Mouse (Mus musculus) liver, embryonic 15.5 days (tissue): Measurements from ENCODE around the gene Pacsin2. TPM values are rescaled to one million over a fixed set of nuclear protein-coding genes. Genes with fewer than 3 reads are reported as not detected.
"Not testable (repeated sequence)": the region's sequence is repeated elsewhere in the genome, so short reads cannot be mapped to it uniquely, and the experiment has no call there.

Source experiments
- ATAC-seq: fragments of 200-750 bp; cut with Nextera tagmentation; 2 replicates; pipeline ENCODE4 v1.8.0; 2017; ENCODE audit warnings: moderate number of reproducible peaks, mild to moderate bottlenecking, moderate library complexity; ENCODE audit not compliant: insufficient read depth
- H3K27ac ChIP-seq: fragments of 300-500 bp; sonication (generic); replicated peaks from 2 replicates; pipeline ENCODE4 v1.5.1; 2015; ENCODE audit warnings: mild to moderate bottlenecking, inconsistent platforms
- H3K27me3 ChIP-seq: fragments of 300-500 bp; sonication (generic); 2 replicates; pipeline ENCODE4 v1.6.1; 2015; ENCODE audit warnings: mild to moderate bottlenecking, inconsistent platforms
- H3K36me3 ChIP-seq: fragments of 300-500 bp; sonication (generic); replicated peaks from 2 replicates; pipeline ENCODE4 v1.6.1; 2015; ENCODE audit warnings: moderate library complexity, mild to moderate bottlenecking, inconsistent platforms
- H3K4me1 ChIP-seq: fragments of 300-500 bp; sonication (generic); replicated peaks from 2 replicates; pipeline ENCODE4 v1.6.1; 2015; ENCODE audit warnings: inconsistent platforms
- H3K4me2 ChIP-seq: fragments of 300-500 bp; sonication (generic); 2 replicates; pipeline ENCODE4 v1.6.1; 2015; ENCODE audit warnings: moderate library complexity, mild to moderate bottlenecking, inconsistent platforms
- H3K4me3 ChIP-seq: fragments of 300-500 bp; sonication (generic); replicated peaks from 2 replicates; pipeline ENCODE4 v1.5.1; 2015; ENCODE audit warnings: mild to moderate bottlenecking, inconsistent platforms
- H3K9ac ChIP-seq: fragments of 300-500 bp; sonication (generic); 2 replicates; pipeline ENCODE4 v1.6.1; 2015; ENCODE audit warnings: moderate library complexity, mild to moderate bottlenecking, inconsistent platforms
- H3K9me3 ChIP-seq: fragments of 300-500 bp; sonication (generic); replicated peaks from 2 replicates; pipeline ENCODE4 v1.6.1; 2016; ENCODE audit warnings: inconsistent platforms
- WGBS: fragments of 180-500 bp; shearing (Covaris S2); methylation state at CpG from one replicate; pipeline ENCODE4 v1.1.7; 2015; ENCODE audit warnings: mixed read lengths; ENCODE audit not compliant: insufficient replicate concordance; 5-methylcytosine and 5-hydroxymethylcytosine counted together
- polyA plus RNA-seq: library from polyadenylated mRNA; unstranded; fragments of >200 nt; fragmentation: Nextera tagmentation; extraction: Ambion mirVana; gene quantifications from 2 replicates; pipeline ENCODE4 v1.2.1, GENCODE M21; 2015

The Pacsin2 gene
- polyA plus RNA-seq, 1 experiment from 2014 or later = 46.7 TPM

DNA sequence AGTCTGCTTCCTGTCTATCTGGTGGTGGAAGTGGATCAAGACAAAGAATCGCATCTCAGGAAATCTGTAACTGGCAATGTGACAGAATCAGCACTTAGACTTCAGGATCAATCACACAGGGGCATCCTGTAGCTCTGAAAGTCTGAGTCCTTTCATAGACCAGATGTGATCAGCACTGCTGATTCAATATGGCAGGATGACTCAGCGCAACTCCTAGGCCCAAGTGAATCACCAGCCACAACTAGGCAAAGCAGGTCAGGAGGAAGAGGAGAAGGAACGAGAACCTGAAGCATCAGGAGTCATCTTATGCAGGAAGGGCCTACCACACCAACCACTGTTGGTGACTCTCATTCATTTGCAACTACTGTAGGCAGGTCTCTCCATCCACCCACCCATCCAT lies 60.4 kb downstream of the Pacsin2 start:
- Histone ChIP-seq H3K4me3 (no peak overlapping the region), H3K9me3 (no peaks in the 10 kb centered on the region), H3K9ac (no peak overlapping the region), H3K27ac (peak overlapping the region; percentile 6), H3K4me2 (no peak overlapping the region), H3K27me3 (no peaks in the 10 kb centered on the region), H3K4me1 (peaks cover 35% of the 10 kb centered on the region), H3K36me3 (peaks cover 48% of the 10 kb centered on the region)
- ATAC-seq = peak; percentile 47; the same call in 1 of the 2 replicates
- 71% methylated on average over 3 of the region's 3 CpGs for WGBS

DNA sequence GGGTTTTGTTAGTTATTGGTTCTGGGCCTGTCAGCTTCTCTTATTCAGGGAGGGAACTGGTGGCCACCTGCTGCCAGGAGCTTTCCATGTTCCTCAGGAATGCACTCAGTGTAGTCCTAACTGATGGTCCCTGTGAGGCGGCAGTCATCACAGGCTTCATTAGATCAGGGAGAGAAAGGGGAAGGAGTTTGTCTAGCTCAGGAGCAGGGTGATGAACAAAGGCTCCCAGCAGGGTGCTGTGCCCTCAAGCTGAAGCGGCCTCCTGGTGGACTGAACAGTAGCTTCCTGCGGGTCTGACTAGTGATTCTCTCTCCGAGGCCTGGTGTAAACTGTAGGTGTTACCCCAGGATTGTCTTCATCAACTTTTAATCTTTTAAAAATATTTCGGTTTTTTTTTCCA lies 61.4 kb downstream of the Pacsin2 start:
- Histone ChIP-seq H3K9me3 (no peaks in the 10 kb centered on the region), H3K4me3 (no peak overlapping the region), H3K27me3 (no peaks in the 10 kb centered on the region), H3K4me2 (no peak overlapping the region), H3K36me3 (peaks cover 50% of the 10 kb centered on the region), H3K4me1 (peaks cover 28% of the 10 kb centered on the region), H3K9ac (no peak overlapping the region), H3K27ac (no peak overlapping the region; the same call in 1 of the 2 replicates)
- ATAC-seq = no peak
- WGBS = 75% methylated on average over 5 of the region's 5 CpGs

DNA sequence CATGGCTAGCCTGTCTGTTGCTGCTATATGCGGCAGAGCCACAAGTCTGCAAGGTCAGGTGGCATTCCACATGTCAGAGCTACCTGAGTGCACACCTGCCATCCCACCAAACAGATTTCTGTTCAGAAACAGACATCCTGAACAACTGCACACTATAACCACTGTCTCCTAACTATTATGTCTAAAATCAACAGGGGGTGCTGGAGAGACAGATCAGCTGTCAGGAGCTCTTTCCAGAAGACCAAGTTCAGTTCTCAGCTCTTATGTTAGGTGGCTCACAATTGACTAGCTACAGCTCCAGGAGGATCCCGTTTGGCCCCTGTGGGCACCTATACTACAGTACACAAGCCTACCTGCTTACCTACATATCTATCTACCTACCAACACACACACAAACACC lies 71.7 kb downstream of the Pacsin2 start:
- H3K9ac ChIP-seq = no peak overlapping the region
- no peak overlapping the region for H3K4me3 ChIP-seq
- 80% methylated on average over 2 of the region's 2 CpGs for WGBS
- ATAC-seq = no peak
- H3K27me3 ChIP-seq = no peaks in the 10 kb centered on the region
- no peak overlapping the region for H3K27ac ChIP-seq
- H3K36me3 ChIP-seq = peaks cover 93% of the 10 kb centered on the region
- no peaks in the 10 kb centered on the region for H3K9me3 ChIP-seq
- no peak overlapping the region for H3K4me2 ChIP-seq
- H3K4me1 ChIP-seq = no peaks in the 10 kb centered on the region

DNA sequence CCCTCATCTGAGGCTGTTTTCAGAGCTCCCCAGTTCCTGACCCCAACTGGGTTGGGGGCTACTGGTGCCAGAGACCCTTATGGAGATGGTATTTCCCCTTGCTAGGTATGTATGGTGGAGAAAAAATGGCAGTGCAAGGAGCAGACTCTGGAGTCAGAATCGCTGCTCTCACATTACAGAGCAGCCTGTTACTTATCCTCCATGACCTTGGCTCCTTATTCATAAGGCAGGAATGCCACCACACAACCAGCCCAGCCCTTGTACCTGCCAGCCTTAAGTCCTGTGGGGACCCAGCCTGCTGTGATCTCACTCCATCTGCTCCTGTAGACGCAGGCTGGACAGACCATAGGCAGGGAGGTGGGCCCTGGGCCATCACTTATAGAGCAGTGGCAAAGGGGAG lies 76.5 kb downstream of the Pacsin2 start:
- Histone ChIP-seq H3K9ac (no peak overlapping the region), H3K27ac (no peak overlapping the region), H3K9me3 (no peaks in the 10 kb centered on the region), H3K4me1 (no peaks in the 10 kb centered on the region), H3K4me2 (no peak overlapping the region), H3K36me3 (peaks cover 99% of the 10 kb centered on the region), H3K4me3 (no peak overlapping the region), H3K27me3 (no peaks in the 10 kb centered on the region)
- WGBS = 94% methylated on average over 2 of the region's 2 CpGs
- ATAC-seq = no peak

DNA sequence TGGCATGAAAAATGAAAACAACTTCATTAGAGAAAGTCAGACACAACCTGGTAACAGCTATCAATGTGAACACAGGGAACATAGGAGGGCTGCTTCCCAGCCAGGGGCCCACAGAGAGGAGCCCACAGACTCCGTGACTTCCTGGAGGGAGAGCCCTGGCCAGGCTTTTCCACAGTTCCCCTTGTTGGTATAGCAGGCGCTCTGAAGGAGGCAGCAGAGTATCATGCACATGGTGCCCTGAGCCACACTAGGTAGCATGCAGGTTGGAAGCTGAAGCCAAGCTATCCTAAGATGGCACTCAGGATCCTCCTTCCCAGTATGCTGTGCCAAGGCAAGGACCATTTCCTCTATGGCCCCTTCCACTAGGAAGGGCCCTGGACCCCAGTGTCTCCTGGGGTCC lies 80.8 kb downstream of the Pacsin2 start:
- Histone ChIP-seq H3K9ac (no peak overlapping the region), H3K27me3 (no peaks in the 10 kb centered on the region), H3K27ac (no peak overlapping the region), H3K4me3 (no peak overlapping the region), H3K9me3 (no peaks in the 10 kb centered on the region), H3K36me3 (peaks cover 100% of the 10 kb centered on the region), H3K4me1 (peaks cover 8% of the 10 kb centered on the region), H3K4me2 (no peak overlapping the region)
- ATAC-seq = no peak
- WGBS = 82% methylated on average over 2 of the region's 2 CpGs

DNA sequence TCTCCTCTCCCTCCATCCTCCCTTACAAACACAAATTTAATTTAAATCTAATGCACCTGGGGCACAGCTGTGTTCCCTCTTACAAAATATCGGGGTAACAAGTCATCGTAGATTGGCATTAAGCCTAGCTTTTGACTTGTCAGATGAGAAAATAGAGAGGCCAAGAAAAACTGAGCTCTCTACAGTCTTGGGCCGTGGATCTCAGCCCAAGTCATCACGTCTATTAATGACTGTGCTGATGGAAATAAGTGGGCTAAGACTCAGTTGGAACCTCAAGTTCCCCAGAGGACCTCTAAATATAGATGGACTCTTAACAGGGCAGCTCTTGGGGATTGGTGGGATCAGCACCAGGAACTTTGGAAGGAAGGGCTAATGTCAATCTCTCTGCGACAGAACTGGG lies 81.3 kb downstream of the Pacsin2 start:
- Histone ChIP-seq H3K4me3 (no peak overlapping the region), H3K4me1 (peaks cover 13% of the 10 kb centered on the region), H3K36me3 (peaks cover 100% of the 10 kb centered on the region), H3K9ac (no peak overlapping the region), H3K4me2 (no peak overlapping the region), H3K27me3 (no peaks in the 10 kb centered on the region), H3K9me3 (no peaks in the 10 kb centered on the region), H3K27ac (no peak overlapping the region)
- no peak for ATAC-seq
- 89% methylated on average over 5 of the region's 5 CpGs for WGBS

DNA sequence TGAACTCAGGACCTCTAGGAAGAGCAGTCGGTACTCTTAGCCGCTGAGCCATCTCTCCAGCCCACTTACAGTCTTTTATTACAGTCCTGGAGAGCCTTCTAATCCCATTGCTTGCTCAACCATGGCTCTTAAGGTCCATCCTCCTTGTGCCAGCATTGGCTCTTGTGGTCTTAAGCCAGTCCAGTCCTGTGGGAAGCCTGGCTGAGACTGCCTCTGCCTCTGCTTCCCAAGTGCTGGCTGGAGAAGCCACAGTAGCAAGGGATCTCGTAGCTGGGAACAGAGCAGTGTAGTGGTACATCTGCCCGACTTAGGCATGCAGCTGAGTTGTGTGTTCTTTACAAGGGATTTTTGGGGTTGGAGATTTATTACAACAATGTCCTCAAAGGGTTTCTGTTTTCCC lies 81.9 kb downstream of the Pacsin2 start:
- Histone ChIP-seq H3K4me1 (peaks cover 20% of the 10 kb centered on the region), H3K27ac (no peak overlapping the region), H3K4me3 (no peak overlapping the region), H3K27me3 (no peaks in the 10 kb centered on the region), H3K9me3 (no peaks in the 10 kb centered on the region), H3K4me2 (no peak overlapping the region), H3K9ac (no peak overlapping the region), H3K36me3 (peaks cover 100% of the 10 kb centered on the region)
- 91% methylated on average over 4 of the region's 4 CpGs for WGBS
- no peak for ATAC-seq

DNA sequence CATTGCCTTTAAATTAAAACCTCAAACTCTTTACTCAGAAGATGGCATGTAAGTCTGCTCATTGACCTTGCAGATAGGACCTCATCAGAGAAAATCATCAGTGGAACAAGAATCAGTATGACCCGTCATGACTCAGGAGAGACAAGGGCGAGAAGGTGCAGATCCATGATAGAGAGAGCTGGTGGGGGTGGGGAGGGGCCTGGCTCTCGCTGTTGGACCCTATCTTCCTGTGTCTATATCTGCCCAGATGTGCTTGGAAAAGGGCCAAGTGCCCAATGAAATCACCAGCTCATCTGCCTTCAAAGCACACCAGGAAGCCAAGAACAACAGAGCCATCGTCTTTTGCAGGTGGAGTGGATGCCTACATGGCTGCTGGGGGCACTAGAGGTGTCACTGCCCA lies 87.3 kb downstream of the Pacsin2 start:
- H3K27ac ChIP-seq = peak overlapping the region; percentile 82
- H3K36me3 ChIP-seq = peaks cover 84% of the 10 kb centered on the region
- H3K9ac ChIP-seq = no peak overlapping the region
- peak; percentile 73 for ATAC-seq
- H3K4me3 ChIP-seq = no peak overlapping the region
- no peaks in the 10 kb centered on the region for H3K27me3 ChIP-seq
- H3K4me2 ChIP-seq = peak overlapping the region; percentile 13; the same call in 1 of the 2 replicates
- H3K9me3 ChIP-seq = no peaks in the 10 kb centered on the region
- peaks cover 64% of the 10 kb centered on the region for H3K4me1 ChIP-seq
- 15% methylated on average over 4 of the region's 4 CpGs for WGBS

DNA sequence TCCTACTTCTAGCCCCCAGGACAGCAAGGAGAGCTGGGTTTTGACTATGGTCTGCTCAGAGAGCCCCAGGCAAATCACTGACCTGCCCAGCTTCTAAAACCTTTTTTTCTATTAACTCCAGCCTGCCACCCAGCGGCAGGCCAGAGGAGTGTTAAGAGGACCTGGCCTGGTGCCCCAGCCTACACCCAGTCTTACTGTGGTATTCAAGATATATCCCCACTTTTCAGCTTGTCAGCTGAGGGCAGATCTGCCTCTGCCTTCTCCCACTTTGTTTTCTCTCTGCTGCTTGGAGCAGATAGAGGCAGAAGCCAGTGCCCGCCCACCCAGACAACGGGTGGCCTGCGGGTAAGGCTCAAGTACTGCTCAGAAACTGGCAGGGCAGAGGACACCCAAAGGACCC lies 89.3 kb downstream of the Pacsin2 start:
- peak overlapping the region; percentile 89 for H3K27ac ChIP-seq
- H3K4me3 ChIP-seq = peak overlapping the region; percentile 27
- peaks cover 64% of the 10 kb centered on the region for H3K4me1 ChIP-seq
- H3K36me3 ChIP-seq = peaks cover 67% of the 10 kb centered on the region
- ATAC-seq = peak; percentile 88
- no peaks in the 10 kb centered on the region for H3K9me3 ChIP-seq
- no peak overlapping the region; the same call in 1 of the 2 replicates for H3K9ac ChIP-seq
- WGBS = 13% methylated on average over 4 of the region's 4 CpGs
- H3K27me3 ChIP-seq = no peaks in the 10 kb centered on the region
- peak overlapping the region; percentile 52 for H3K4me2 ChIP-seq

DNA sequence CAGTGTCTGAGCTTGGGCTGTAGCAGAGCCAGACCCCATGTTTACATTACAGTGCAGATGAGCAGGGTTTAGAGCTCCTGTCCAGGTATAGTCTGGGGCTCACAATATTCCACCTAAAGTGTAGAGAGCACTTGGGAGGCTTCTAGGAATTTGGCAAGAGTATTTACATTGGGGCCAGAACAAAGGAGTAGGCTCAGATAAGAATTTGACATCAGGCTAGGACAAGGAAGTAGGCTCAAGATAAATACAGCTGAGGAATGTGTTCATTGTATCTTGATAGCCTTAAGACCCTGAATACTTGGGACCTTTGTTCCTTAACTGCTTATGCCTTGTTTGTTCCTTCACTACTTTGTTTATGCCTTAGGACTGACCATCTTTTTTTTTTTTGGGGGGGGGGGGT lies 90.3 kb downstream of the Pacsin2 start:
- peaks cover 60% of the 10 kb centered on the region for H3K4me1 ChIP-seq
- H3K27ac ChIP-seq = 0 out of 2 replicates have a peak overlapping the region, but pooled peaks have one; percentile 3
- ATAC-seq = no peak
- H3K4me2 ChIP-seq = no peak overlapping the region
- no peak overlapping the region for H3K9ac ChIP-seq
- H3K36me3 ChIP-seq = peaks cover 56% of the 10 kb centered on the region
- H3K27me3 ChIP-seq = no peaks in the 10 kb centered on the region
- no peaks in the 10 kb centered on the region for H3K9me3 ChIP-seq
- H3K4me3 ChIP-seq = no peak overlapping the region

DNA sequence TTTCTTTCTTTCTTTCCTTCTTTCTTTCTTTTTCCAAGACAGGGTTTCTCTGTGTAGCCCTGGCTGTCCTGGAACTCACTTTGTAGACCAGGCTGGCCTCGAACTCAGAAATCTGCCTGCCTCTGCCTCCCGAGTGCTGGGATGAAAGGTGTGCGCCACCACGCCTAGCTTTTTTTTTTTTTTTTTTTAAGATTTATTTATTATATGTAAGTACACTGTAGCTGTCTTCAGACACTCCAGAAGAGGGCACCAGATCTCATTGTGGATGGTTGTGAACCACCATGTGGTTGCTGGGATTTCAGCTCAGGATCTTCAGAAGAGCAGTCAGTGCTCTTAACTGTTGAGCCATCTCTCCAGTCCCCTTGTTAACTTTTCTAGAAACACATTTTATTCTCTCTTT lies 95.7 kb downstream of the Pacsin2 start:
- H3K4me2 ChIP-seq, H3K4me3 ChIP-seq, ATAC-seq, H3K9me3 ChIP-seq, H3K27me3 ChIP-seq, H3K9ac ChIP-seq, H3K27ac ChIP-seq: not testable (repeated sequence)
- WGBS = 68% methylated on average over 4 of the region's 4 CpGs
- Histone ChIP-seq H3K4me1 (peaks cover 51% of the 10 kb centered on the region), H3K36me3 (peaks cover 17% of the 10 kb centered on the region)

DNA sequence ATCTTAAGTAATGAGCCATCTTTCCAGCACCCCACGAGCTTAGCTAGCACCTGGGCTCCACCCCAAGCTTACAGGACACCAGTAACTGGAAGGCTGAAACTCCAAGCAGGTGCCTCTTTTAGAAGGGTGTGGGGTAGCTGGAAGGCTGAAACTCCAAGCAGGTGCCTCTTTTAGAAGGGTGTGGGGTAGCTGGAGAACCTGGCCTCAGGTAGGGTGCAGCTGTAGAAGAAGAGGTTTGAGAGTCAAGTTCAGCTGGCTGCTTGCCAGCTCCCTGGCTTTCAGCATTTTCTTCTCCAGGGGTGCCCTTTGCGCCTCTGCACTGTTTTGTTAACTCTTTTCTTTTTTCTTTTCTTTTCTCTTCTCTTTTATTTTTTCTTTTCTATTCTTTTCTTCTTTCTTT lies 96.1 kb downstream of the Pacsin2 start:
- Histone ChIP-seq H3K4me3 (no peak overlapping the region), H3K4me2 (no peak overlapping the region), H3K27me3 (no peaks in the 10 kb centered on the region), H3K9me3 (0 out of 2 replicates have a peak, but pooled peaks cover 7% of the 10 kb centered on the region), H3K27ac (no peak overlapping the region), H3K36me3 (peaks cover 13% of the 10 kb centered on the region), H3K4me1 (peaks cover 51% of the 10 kb centered on the region), H3K9ac (no peak overlapping the region)
- ATAC-seq = no peak
- WGBS = 69% methylated on average over 2 of the region's 2 CpGs
